Mouse (Mus musculus) right cerebral cortex, postnatal 14 days (tissue): ENCODE results near the gene Gng5.

ENCODE experiments used
- DNase-seq: peaks from one replicate; pipeline ENCODE4 v3.0.0; 2022

Gng5 gene

DNA sequence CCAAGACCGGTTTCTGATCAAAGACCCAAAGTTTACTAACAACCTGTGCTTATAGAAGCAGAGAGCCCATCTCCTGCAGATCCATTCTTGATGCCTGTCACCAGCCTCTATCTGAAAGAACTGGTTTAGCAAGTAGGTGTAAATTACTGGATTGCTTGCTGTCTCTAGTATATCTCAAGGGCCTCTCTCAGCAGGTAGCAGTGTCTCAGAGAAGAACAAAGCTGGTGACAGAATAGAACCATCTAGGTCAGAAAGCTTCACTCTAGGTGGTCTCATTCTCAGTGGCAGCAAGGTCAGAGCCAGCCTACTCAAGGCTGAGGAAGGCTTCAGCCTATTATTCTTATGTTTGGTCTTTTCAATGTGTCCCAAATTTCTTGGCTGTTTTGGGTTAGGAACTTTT is 44.0 kb downstream of the Gng5 start:
- no peak for DNase-seq

DNA sequence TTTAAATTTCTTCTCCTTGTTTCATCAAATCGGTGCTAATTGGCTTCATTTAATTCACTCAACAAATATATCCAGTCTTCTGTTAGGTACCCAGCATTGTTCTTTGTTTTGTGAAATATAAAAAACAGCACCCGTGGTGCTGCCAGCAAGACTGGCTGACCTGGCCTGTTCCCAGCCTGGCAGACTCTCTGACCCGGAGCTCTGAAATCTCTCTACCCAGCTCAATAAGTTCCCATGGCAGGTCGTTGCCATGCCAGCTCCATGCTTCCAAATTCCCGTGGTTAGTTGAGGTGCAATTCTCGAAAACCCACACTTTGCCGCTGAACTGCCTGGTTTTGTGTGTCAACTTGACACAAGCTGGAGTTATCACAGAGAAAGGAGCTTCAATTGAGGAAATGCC is 55.2 kb downstream of the Gng5 start:
- DNase-seq = no peak
